Mouse (Mus musculus) layer of hippocampus, postnatal 36 days (tissue): Measurements from ENCODE around the gene Gm4567. TPM values are rescaled to one million over a fixed set of nuclear protein-coding genes. Genes with fewer than 3 reads are reported as not detected.
"Not testable (repeated sequence)": the region's sequence is repeated elsewhere in the genome, so short reads cannot be mapped to it uniquely, and the experiment has no call there.

Source experiments
- DNase-seq, 2 experiments: peaks; one replicate each; pipeline ENCODE4 v3.0.0; 2022
- total RNA-seq, 2 experiments: library from RNA; stranded (reverse); gene quantifications; 2 replicates each; pipeline ENCODE4 v1.2.3; 2021

The Gm4567 gene
- not detected for total RNA-seq

GRCm38 (mm10) chr7:22719610-22720009 is at the start of gene Gm4567:
Gm4567 (minus strand) TSS chr7:22719710.
- not testable (repeated sequence) for DNase-seq

DNA sequence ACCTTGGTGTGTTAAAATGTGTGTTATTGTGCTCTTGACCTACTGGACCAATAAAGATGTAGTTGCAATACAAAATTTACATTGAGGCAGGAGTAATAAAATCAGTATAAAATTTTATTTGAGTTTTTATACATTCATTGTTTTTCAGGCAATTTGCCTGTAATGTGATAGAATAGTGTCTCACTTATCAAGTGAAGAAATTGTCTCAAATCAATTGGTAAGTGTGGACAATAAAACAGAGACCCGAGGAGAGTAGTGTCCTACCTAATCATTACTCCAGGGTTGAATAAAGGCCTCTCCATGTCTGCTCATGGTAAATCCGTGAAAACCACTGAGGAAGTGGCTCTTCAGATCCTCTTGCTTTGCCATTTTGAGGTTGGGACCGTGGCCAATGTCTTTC is 41.9 kb upstream of the Gm4567 start, which contains the start of gene Vmn1r157:
TSS of gene Vmn1r157 (plus strand) at position 301 of the 400 bp plus-strand sequence.
- not testable (repeated sequence) for DNase-seq

DNA sequence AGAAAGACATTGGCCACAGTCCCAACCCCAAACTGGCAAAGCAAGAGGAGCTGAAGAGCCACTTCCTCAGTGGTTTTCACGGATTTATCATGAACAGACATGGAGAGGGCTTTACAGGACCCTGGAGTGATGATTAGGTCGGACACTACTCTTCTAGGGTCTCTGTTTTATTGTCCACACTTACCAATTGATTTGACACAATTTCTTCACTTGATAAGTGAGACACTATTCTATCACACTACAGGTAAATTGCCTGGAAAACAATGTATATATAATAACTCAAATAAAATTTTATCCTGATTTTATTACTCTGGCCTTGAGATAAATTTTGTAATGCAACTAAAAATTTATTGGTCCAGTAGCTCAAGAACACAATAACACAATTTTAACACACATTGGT is 27.3 kb downstream of the Gm4567 start, which contains the start of gene Gm8693:
TSS of gene Gm8693 (minus strand) at position 101 of the 400 bp plus-strand sequence.
- not testable (repeated sequence) for DNase-seq

Other genes with a start within 250 kb of the Gm4567 start
- not detected for gene Vmn1r151, start 220.0 kb downstream of the Gm4567 start, total RNA-seq
- gene Vmn1r152, start 196.7 kb downstream of the Gm4567 start, total RNA-seq: not detected
- not detected for gene Gm8677, start 184.8 kb downstream of the Gm4567 start, total RNA-seq
- not detected for gene Gm4201, start 154.4 kb downstream of the Gm4567 start, total RNA-seq
- not detected for gene Gm4565, start 131.6 kb downstream of the Gm4567 start, total RNA-seq
- not detected for gene Vmn1r155, start 61.7 kb downstream of the Gm4567 start, total RNA-seq
- not detected for gene Gm8693, start 27.4 kb downstream of the Gm4567 start, total RNA-seq
- gene Vmn1r157, start 42.0 kb upstream of the Gm4567 start, total RNA-seq: not detected
- gene Vmn1r158, start 71.1 kb upstream of the Gm4567 start, total RNA-seq: not detected
- not detected for gene Vmn1r159, start 123.9 kb upstream of the Gm4567 start, total RNA-seq
- gene Vmn1r160, start 151.5 kb upstream of the Gm4567 start, total RNA-seq: not detected